Mouse (Mus musculus) cerebellum, postnatal 10 days (tissue): ENCODE data around the gene Tssk4.
A peak's percentile ranks its signal among the peaks of the same experiment; 100 is the strongest.

Experiments used
- DNase-seq, 2 experiments: peaks; one replicate each; pipeline ENCODE4 v3.0.0; 2021; ENCODE audit warnings: mixed read lengths in 2 of 2

Tssk4 gene

GRCm38 (mm10) chr14:55643060-55643907 is 6.7 kb upstream of the Tssk4 start, which contains the start of gene Tm9sf1:
Tm9sf1 (minus strand) TSS chr14:55643806.
- peak; percentile 85 to 87 for DNase-seq

- DNase-seq: no peak
Measured at GRCm38 (mm10) chr14:55644261-55644888, 5.6 kb upstream of the Tssk4 start.

GRCm38 (mm10) chr14:55651528-55651927 is 1.5 kb downstream of the Tssk4 start:
- DNase-seq: no peak

- DNase-seq: no peak
Measured at GRCm38 (mm10) chr14:55656935-55657334, 7.0 kb downstream of the Tssk4 start.

- no peak for DNase-seq
Measured at GRCm38 (mm10) chr14:55658011-55658410, 8.0 kb downstream of the Tssk4 start.

GRCm38 (mm10) chr14:55659960-55660573 is 10.1 kb downstream of the Tssk4 start, which contains the start of gene Mdp1:
Mdp1 (minus strand) TSS chr14:55660508.
- peak; percentile 88 to 89 for DNase-seq

- no peak for DNase-seq
Measured at GRCm38 (mm10) chr14:55660636-55661035, 10.7 kb downstream of the Tssk4 start.

- DNase-seq: no peak
Measured at GRCm38 (mm10) chr14:55671486-55671832, 21.5 kb downstream of the Tssk4 start.

GRCm38 (mm10) chr14:55671833-55672740 is 22.1 kb downstream of the Tssk4 start, which contains the start of the genes Gmpr2 and Nedd8:
Gmpr2 (plus strand) TSS chr14:55671941.
Nedd8 (minus strand) TSS chr14:55672124.
- DNase-seq: peak; percentile 90 to 91

- DNase-seq: peak in 1 of 2 experiments; percentile 21
Measured at GRCm38 (mm10) chr14:55672741-55673060, 22.7 kb downstream of the Tssk4 start.

- DNase-seq: no peak
Measured at GRCm38 (mm10) chr14:55677615-55678014, 27.6 kb downstream of the Tssk4 start.

- DNase-seq: peak; percentile 98
Measured at GRCm38 (mm10) chr14:55681160-55682117, 31.5 kb downstream of the Tssk4 start, which contains the start of gene Tinf2. Tinf2 (minus strand) TSS chr14:55681820.

GRCm38 (mm10) chr14:55682118-55682493 is 32.1 kb downstream of the Tssk4 start:
- no peak for DNase-seq

GRCm38 (mm10) chr14:55689433-55689832 is 39.4 kb downstream of the Tssk4 start:
- no peak for DNase-seq

- DNase-seq: no peak
Measured at GRCm38 (mm10) chr14:55697226-55697625, 47.2 kb downstream of the Tssk4 start.

GRCm38 (mm10) chr14:55701131-55701530 is 51.1 kb downstream of the Tssk4 start:
- DNase-seq: no peak
